Mouse (Mus musculus) myocyte (in vitro differentiated cells): Measurements from ENCODE around the gene Jade1. TPM values are rescaled to one million over a fixed set of nuclear protein-coding genes. Genes with fewer than 3 reads are reported as not detected.

Experiments
- H3K27me3 ChIP-seq: one replicate; pipeline ENCODE4 v1.6.1; 2011; ENCODE audit not compliant: control insufficient read depth, insufficient read depth, insufficient read length
- H3K36me3 ChIP-seq: one replicate; pipeline ENCODE4 v1.6.1; 2011; ENCODE audit not compliant: control insufficient read depth, insufficient read depth
- H3K4me2 ChIP-seq: one replicate; pipeline ENCODE4 v1.6.1; 2011; ENCODE audit warnings: low read depth, control low read depth
- H3K4me3 ChIP-seq: one replicate; pipeline ENCODE4 v1.5.1; 2011; ENCODE audit warnings: mild to moderate bottlenecking, control low read depth, moderate library complexity
- H3K79me2 ChIP-seq: one replicate; pipeline ENCODE4 v1.6.1; 2011; ENCODE audit not compliant: control insufficient read depth, insufficient read depth
- H3ac ChIP-seq: one replicate; pipeline ENCODE4 v1.6.1; 2011; ENCODE audit not compliant: control insufficient read depth, insufficient read length
- CEBPB ChIP-seq: IDR thresholded peaks from 2 replicates; pipeline ENCODE4 v1.6.1; 2011; ENCODE audit warnings: mild to moderate bottlenecking, moderate library complexity; ENCODE audit not compliant: poor library complexity, insufficient read depth, severe bottlenecking
- E2F4 ChIP-seq: IDR thresholded peaks from one replicate; pipeline ENCODE4 v1.6.1; 2011; ENCODE audit warnings: mild to moderate bottlenecking, control low read depth, moderate library complexity; ENCODE audit not compliant: insufficient read depth
- MAX ChIP-seq: IDR thresholded peaks from one replicate; pipeline ENCODE4 v1.6.1; 2011; ENCODE audit warnings: low read depth, mild to moderate bottlenecking, control low read depth
- MYOD1 ChIP-seq, 3 experiments: IDR thresholded peaks; one replicate each; pipeline ENCODE4 v1.6.1; 2011; ENCODE audit warnings: control low read depth in 2 of 3, low read depth in 2 of 3, mild to moderate bottlenecking in 2 of 3, moderate library complexity in 1 of 3; ENCODE audit not compliant: insufficient read length in 2 of 3, control insufficient read depth in 1 of 3
- MYOG ChIP-seq, 3 experiments: IDR thresholded peaks; one replicate each; pipeline ENCODE4 v1.6.1; 2011; ENCODE audit warnings: control low read depth in 2 of 3, low read depth in 2 of 3, mild to moderate bottlenecking in 2 of 3; ENCODE audit not compliant: insufficient read length in 2 of 3, control insufficient read depth in 1 of 3, insufficient read depth in 1 of 3
- POLR2A ChIP-seq: IDR thresholded peaks from one replicate; pipeline ENCODE4 v1.6.1; 2011; ENCODE audit warnings: low read depth, mild to moderate bottlenecking, control low read depth, moderate library complexity; ENCODE audit not compliant: insufficient read length
- POLR2AphosphoS2 ChIP-seq: IDR thresholded peaks from one replicate; pipeline ENCODE4 v1.6.1; 2011; ENCODE audit warnings: low read depth, control low read depth; ENCODE audit not compliant: insufficient read length
- REST ChIP-seq: IDR thresholded peaks from one replicate; pipeline ENCODE4 v1.6.1; 2011; ENCODE audit warnings: mild to moderate bottlenecking, control low read depth, moderate library complexity; ENCODE audit not compliant: insufficient read depth, insufficient read length
- SRF ChIP-seq: IDR thresholded peaks from one replicate; pipeline ENCODE4 v1.6.1; 2011; ENCODE audit warnings: low read depth; ENCODE audit not compliant: control insufficient read depth, insufficient read length
- TCF12 ChIP-seq: IDR thresholded peaks from one replicate; pipeline ENCODE4 v1.6.1; 2011; ENCODE audit warnings: mild to moderate bottlenecking, control low read depth; ENCODE audit not compliant: poor library complexity, insufficient read depth, severe bottlenecking
- TCF3 ChIP-seq: IDR thresholded peaks from one replicate; pipeline ENCODE4 v1.6.1; 2011; ENCODE audit warnings: low read depth, control low read depth; ENCODE audit not compliant: insufficient read length
- USF1 ChIP-seq: IDR thresholded peaks from one replicate; pipeline ENCODE4 v1.6.1; 2011; ENCODE audit warnings: low read depth, mild to moderate bottlenecking, control low read depth, moderate library complexity
- polyA plus RNA-seq: library from polyadenylated mRNA; unstranded; fragments of >200 nt; fragmentation: generic; extraction: Trizol; gene quantifications from one replicate; pipeline ENCODE4 v1.2.1, GENCODE M21; 2012; ENCODE audit warnings: missing spikeins

Gene Jade1
- polyA plus RNA-seq, 1 experiment: 8.8 TPM

DNA sequence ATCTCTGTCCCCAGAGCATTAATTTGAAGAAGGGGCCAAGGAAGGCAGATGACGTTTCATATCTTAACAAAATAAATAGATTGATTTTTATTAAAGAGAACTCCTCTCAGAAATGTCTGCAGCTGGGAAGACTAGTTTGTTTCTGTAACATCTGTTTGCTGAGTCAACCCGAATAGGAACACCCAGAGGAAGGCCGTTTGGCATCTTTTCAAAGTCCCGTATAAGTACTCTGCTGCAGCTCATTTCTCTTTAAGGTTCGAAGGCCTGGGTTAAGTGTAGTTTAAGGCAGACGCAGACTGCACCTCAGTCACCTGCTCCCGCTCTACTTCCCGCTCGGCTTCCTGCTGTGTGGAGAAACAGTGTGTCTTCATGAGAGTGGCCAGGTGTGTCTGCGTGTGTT is 47.4 kb downstream of the Jade1 start:
- H3K27me3 ChIP-seq: no peaks in the 10 kb centered on the region
- no peak overlapping the region for H3K4me3 ChIP-seq
- H3K4me2 ChIP-seq: peak overlapping the region; percentile 44
- H3K36me3 ChIP-seq: peaks cover 19% of the 10 kb centered on the region
- TF ChIP-seq USF1 (no peak), REST (no peak), E2F4 (no peak), POLR2A (no peak), TCF3 (no peak), MYOD1 (IDR thresholded peaks at IDR 0.05; ENCODE audit: control insufficient read depth in 1 of 3, insufficient read length in 2 of 3, low read depth in 2 of 3) (no peak), CEBPB (no peak), MYOG (IDR thresholded peaks at IDR 0.05; ENCODE audit: control insufficient read depth in 1 of 3, insufficient read depth in 1 of 3, insufficient read length in 2 of 3, low read depth in 2 of 3) (no peak), POLR2AphosphoS2 (no peak), SRF (no peak), TCF12 (no peak), MAX (no peak)
- H3K79me2 ChIP-seq: no peaks in the 10 kb centered on the region
- no peak overlapping the region for H3ac ChIP-seq

- Histone ChIP-seq H3ac (no peak overlapping the region), H3K79me2 (no peaks in the 10 kb centered on the region), H3K36me3 (peaks cover 19% of the 10 kb centered on the region), H3K4me3 (no peak overlapping the region), H3K27me3 (no peaks in the 10 kb centered on the region), H3K4me2 (no peak overlapping the region)
- TF ChIP-seq E2F4 (no peak), MYOG (IDR thresholded peaks at IDR 0.05; ENCODE audit: control insufficient read depth in 1 of 3, insufficient read depth in 1 of 3, insufficient read length in 2 of 3, low read depth in 2 of 3) (no peak), CEBPB (no peak), TCF12 (no peak)
Observed at GRCm38 (mm10) chr3:41603470-41604019, 48.0 kb downstream of the Jade1 start.

DNA sequence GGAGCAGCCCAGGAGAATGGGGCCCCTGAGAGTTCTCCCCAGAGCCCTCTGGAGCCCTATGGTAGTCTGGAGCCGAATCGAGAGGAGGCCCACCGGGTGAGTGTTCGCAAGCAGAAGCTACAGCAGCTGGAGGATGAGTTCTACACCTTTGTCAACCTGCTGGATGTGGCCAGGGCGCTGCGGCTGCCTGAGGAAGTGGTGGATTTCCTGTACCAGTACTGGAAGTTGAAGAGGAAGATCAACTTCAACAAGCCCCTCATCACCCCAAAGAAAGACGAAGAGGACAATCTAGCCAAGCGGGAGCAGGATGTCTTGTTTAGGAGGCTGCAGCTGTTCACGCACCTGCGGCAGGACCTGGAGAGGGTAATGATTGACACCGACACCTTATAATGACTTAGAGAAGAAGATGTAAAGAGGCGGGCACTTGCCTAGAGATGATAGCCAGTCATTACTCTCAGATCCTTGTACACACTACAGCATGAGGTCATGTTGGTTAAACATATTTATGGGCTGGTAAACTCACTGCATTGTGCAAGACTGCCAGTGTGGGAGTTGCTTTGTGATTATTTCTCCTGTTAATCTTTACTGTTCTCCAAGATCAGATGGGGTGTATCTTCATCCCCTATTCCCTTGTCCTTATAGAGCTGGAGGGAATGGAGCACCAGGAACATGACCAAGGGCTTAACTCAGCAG is 49.2 kb downstream of the Jade1 start:
- Histone ChIP-seq H3K4me3 (no peak overlapping the region), H3K4me2 (peak overlapping the region; percentile 65), H3ac (no peak overlapping the region), H3K79me2 (no peaks in the 10 kb centered on the region), H3K27me3 (no peaks in the 10 kb centered on the region), H3K36me3 (peaks cover 16% of the 10 kb centered on the region)
- TF ChIP-seq E2F4 (no peak), CEBPB (peak; percentile 57; the same call in 1 of the 2 replicates), POLR2AphosphoS2 (no peak)

- Histone ChIP-seq H3ac (no peak overlapping the region), H3K36me3 (peaks cover 18% of the 10 kb centered on the region), H3K4me2 (peak overlapping the region; percentile 65), H3K79me2 (no peaks in the 10 kb centered on the region), H3K4me3 (no peak overlapping the region), H3K27me3 (no peaks in the 10 kb centered on the region)
- peak; percentile 57 to 93 (median 86) for TF ChIP-seq MYOG (IDR thresholded peaks at IDR 0.05; ENCODE audit: control insufficient read depth in 1 of 3, insufficient read depth in 1 of 3, insufficient read length in 2 of 3, low read depth in 2 of 3)
- peak; percentile 43 to 95 (median 85) for TF ChIP-seq MYOD1 (IDR thresholded peaks at IDR 0.05; ENCODE audit: control insufficient read depth in 1 of 3, insufficient read length in 2 of 3, low read depth in 2 of 3)
- no peak for TF ChIP-seq REST
- TF ChIP-seq POLR2AphosphoS2: no peak
- no peak for TF ChIP-seq POLR2A
- TF ChIP-seq USF1: no peak
- no peak for TF ChIP-seq MAX
- peak; percentile 24 for TF ChIP-seq TCF12
- peak; percentile 62 for TF ChIP-seq TCF3
- no peak for TF ChIP-seq CEBPB
- TF ChIP-seq E2F4: no peak
Observed at GRCm38 (mm10) chr3:41605601-41606329, 50.2 kb downstream of the Jade1 start.

- H3K36me3 ChIP-seq: peaks cover 20% of the 10 kb centered on the region
- H3K4me2 ChIP-seq: peak overlapping the region; percentile 65
- H3K4me3 ChIP-seq: no peak overlapping the region
- no peak for TF ChIP-seq POLR2A
- TF ChIP-seq MAX: no peak
- no peak for TF ChIP-seq MYOD1 (IDR thresholded peaks at IDR 0.05; ENCODE audit: control insufficient read depth in 1 of 3, insufficient read length in 2 of 3, low read depth in 2 of 3)
- TF ChIP-seq E2F4: no peak
- TF ChIP-seq TCF12: no peak
- TF ChIP-seq USF1: no peak
- TF ChIP-seq TCF3: no peak
- TF ChIP-seq POLR2AphosphoS2: no peak
- no peak for TF ChIP-seq REST
- TF ChIP-seq MYOG (IDR thresholded peaks at IDR 0.05; ENCODE audit: control insufficient read depth in 1 of 3, insufficient read depth in 1 of 3, insufficient read length in 2 of 3, low read depth in 2 of 3): no peak
- no peak for TF ChIP-seq CEBPB
- TF ChIP-seq SRF: no peak
- H3K27me3 ChIP-seq: no peaks in the 10 kb centered on the region
- H3ac ChIP-seq: no peak overlapping the region
- H3K79me2 ChIP-seq: no peaks in the 10 kb centered on the region
Observed at GRCm38 (mm10) chr3:41606330-41606664, 50.8 kb downstream of the Jade1 start.
